Mouse (Mus musculus): ENCODE measurements around the gene D10Wsu102e.

Gene D10Wsu102e

GRCm38 (mm10) chr10:83359956-83360355 is at the start of gene D10Wsu102e:
TSS of gene D10Wsu102e (plus strand) at chr10:83360221.
- DNase-seq (ENCODE audit: low read depth) = peak; percentile 98

DNA sequence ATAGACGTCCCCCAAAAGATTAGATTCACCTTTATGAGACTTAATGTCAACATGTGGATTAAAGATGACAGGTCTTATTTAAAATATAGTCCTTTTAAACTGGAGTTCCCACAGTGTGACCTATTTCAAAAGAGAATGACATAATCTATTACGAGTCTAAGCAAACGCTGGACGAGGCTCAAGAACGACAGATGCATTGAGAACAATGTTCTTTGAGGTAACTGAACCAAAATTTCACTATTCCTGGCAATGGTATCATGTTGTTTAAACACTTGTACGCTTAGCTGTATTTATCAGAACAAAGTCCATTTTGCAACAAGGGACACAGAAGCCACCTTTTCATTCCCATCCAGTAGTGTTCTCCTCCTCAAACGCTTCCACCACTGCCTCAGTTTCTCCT is 49.7 kb upstream of the D10Wsu102e start:
- no peak for DNase-seq (ENCODE audit: low read depth)

- DNase-seq (ENCODE audit: low read depth) = no peak
Measured at GRCm38 (mm10) chr10:83313033-83313432, 47.0 kb upstream of the D10Wsu102e start.

- no peak for DNase-seq (ENCODE audit: low read depth)
Measured at GRCm38 (mm10) chr10:83320396-83320795, 39.6 kb upstream of the D10Wsu102e start.

- no peak for DNase-seq (ENCODE audit: low read depth)
Measured at GRCm38 (mm10) chr10:83320870-83321269, 39.2 kb upstream of the D10Wsu102e start.

DNA sequence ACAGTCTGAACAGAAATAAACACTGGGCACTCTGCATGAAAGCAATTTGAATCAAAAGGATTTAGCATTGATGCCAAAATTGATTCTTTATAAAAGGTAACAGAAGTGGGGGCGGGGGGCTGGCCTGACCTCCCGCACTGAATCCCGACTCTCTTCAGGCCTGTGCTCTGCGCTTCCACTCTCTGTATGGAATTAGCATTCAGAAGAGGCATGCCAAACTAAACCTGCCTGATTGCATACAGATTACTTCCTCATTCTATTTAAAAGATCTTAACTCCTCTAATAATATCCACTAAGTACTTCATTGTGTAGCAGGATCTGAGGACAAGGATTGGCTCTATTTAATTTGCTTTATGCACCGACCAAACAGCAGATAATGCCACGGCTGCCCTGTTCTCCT is 38.5 kb upstream of the D10Wsu102e start:
- DNase-seq (ENCODE audit: low read depth) = no peak

DNA sequence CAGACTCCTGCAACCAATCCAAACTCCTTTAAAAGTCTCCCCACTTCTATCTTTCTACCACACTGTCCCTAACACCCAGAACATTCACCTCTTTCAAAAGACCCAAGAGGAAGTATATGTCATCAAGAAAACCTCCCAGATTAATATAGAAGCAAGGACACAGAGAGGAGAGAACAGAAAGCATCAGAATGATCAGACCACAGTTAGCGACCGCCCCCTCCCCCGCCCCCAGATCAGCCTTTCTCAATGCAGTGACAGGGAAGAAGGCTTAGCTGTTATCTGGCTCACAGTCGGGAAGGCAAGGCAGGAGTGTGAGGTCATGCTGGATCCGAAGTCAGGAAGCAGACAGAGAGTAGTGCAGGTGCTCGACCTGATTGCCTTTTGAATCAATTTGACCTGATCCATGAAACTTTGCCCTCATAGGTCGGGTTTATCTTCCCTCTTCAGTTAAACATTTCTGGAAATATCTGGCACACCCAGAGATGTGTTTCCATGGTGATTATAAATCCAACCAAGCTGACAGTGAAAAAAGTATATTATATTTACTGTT is 37.4 kb upstream of the D10Wsu102e start:
- no peak for DNase-seq (ENCODE audit: low read depth)

DNA sequence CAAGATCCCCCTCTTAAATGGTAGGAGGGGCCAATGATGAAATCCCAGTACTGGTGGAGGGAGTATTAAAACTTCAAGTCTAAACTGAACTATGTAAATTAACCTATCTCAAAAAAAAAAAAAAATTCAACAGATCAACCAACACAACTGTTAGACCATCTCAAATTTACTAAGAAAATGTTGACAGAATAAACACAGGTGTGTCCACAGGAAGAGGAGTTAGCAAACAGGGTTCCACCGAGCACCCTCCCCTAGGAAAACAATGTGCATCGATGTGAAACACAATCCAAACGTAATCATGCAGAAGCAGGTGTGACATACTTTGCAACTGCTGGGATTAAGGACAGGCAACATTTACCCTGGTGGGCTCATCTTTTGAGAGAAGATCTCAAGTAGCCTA is 35.1 kb upstream of the D10Wsu102e start:
- DNase-seq (ENCODE audit: low read depth) = no peak

DNA sequence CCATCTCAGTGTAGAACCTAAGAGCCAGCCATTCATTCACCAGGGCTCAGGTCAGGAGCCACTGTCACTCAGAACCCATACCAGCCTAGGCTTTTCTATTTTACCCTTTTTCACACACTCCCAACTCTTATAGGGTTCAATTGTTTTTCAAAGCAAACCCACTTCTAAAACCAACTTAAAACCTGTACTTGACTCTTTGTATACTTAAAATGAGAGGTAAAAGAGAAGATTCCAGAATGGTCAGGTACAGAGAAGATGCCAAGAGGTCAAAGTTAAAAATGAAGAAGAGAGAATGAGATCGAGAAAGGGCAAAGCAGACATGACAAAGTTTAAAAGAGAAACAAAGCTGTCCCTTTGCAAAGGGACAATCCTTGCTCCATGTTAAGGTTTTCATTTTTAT is 34.1 kb upstream of the D10Wsu102e start:
- DNase-seq (ENCODE audit: low read depth) = no peak

GRCm38 (mm10) chr10:83326648-83327285 is 33.3 kb upstream of the D10Wsu102e start:
- no peak for DNase-seq (ENCODE audit: low read depth)

- DNase-seq (ENCODE audit: low read depth) = no peak
Measured at GRCm38 (mm10) chr10:83328791-83329190, 31.2 kb upstream of the D10Wsu102e start.

GRCm38 (mm10) chr10:83330336-83330735 is 29.7 kb upstream of the D10Wsu102e start:
- peak; percentile 77 for DNase-seq (ENCODE audit: low read depth)

- DNase-seq (ENCODE audit: low read depth) = no peak
Measured at GRCm38 (mm10) chr10:83331811-83332210, 28.2 kb upstream of the D10Wsu102e start.

- no peak for DNase-seq (ENCODE audit: low read depth)
Measured at GRCm38 (mm10) chr10:83332581-83332980, 27.4 kb upstream of the D10Wsu102e start.

DNA sequence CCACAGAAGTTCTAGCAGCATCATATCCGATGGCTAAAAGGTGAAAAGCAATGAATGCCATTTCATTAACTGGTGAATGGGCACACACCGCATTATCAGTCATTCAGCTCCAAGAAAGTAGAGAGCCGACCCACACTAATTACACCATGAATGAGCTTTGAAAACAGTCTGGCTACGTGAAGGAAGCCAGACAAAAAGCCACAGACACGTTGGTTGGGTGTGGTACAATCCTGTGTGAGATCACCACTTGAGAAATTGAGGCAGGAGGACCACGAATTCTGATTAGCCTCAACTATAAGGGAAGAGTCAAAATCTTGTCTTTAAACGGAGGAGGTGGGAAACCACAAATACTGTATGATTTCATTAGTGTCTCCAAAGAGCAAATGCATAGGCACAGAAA is 23.7 kb upstream of the D10Wsu102e start:
- peak; percentile 35 for DNase-seq (ENCODE audit: low read depth)

DNA sequence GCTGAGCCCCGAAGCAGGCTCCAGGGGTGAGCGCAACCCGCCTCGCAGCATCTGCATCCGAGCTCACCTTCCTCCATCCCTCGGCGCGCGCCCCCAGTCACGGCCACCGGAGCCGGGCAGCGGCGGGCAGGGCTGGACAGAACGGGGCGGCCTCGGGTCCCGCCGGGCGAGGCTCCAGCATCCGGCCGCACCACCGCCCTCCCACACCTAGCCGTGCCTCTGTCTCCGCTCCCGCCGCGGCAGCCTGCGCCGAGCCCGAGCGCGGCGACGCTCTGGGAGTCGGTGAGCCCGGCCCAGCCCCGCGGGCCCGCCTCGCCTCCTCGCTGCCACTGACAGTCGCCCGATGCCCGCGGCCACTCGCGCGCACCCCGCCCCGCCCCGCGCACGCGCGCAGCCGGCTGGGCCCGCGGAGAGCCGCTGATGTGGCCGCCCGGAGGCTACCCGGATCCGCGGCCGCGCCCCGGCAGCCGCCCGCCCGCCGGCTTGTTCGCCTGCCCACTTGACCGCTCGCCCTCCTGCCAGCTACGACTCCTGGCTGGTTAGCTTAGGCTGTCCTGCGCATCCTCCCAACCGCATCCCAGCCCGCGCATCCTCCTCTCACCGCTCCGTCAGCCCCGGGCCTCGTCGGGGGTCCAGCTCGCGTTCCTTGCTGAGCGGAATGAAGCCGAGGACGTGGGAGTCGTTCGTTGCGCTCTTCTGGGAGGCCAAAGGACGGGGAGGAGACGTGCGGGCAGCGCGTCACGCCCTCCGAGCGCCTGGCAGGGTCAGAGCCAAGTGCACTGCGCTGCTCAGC is 22.7 kb upstream of the D10Wsu102e start, which contains the start of gene Slc41a2:
Gene Slc41a2 (minus strand): TSS at position 724 of the 793 bp plus-strand sequence.
- peak; percentile 63 for DNase-seq (ENCODE audit: low read depth)

DNA sequence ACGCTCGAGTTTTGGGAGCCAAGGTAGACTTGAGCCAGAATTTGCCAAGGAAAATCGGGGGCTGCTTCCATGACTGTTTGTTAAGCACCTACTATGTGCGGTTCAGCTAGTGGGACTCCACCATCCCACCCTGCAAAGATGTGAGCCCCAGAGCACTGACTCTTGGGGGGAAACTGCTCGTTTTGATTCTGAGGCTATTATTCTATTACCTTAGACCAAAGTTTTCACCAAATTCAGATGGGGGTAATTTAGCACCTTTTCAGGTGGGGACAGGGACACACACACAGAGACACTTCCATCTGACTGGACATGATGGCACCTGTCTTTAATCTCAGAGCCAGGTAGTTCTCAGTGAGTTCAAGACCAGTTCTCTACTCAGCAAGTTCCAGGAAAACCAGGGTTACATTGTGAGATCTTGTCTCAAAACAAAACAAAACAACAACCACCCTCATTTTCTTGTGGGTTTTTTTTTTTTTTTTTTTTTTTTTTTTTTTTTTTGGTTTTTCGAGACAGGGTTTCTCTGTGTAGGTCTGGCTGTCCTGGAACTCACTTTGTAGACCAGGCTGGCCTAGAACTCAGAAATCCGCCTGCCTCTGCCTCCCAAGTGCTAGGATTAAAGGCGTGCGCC is 21.9 kb upstream of the D10Wsu102e start:
- DNase-seq (ENCODE audit: low read depth) = peak; percentile 54

GRCm38 (mm10) chr10:83341226-83341625 is 18.8 kb upstream of the D10Wsu102e start:
- DNase-seq (ENCODE audit: low read depth) = no peak

DNA sequence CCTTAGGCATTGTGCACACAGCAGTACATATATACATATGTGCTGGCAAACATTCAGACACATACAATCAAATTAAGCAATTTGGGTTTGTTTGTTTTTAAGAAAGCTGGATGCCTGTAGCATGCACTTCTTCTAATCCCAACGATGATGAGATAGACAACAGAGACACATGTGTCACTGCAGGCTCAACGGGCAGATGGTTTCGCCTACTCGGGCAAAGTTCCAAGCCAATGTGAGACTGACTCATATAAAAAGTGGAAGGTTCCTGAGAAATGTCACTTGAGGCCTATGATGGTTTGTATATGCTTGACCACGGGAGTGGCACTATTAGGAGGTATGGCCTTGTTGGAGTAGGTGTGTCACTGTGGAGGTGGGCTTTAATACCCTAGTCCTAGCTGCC is 16.9 kb upstream of the D10Wsu102e start:
- DNase-seq (ENCODE audit: low read depth) = no peak

GRCm38 (mm10) chr10:83343828-83344685 is 16.0 kb upstream of the D10Wsu102e start:
- no peak for DNase-seq (ENCODE audit: low read depth)

- no peak for DNase-seq (ENCODE audit: low read depth)
Measured at GRCm38 (mm10) chr10:83345693-83346358, 14.2 kb upstream of the D10Wsu102e start.

All from induced T-regulatory cell, adult 2 months (primary cell).